Mouse (Mus musculus): ENCODE results near the gene Kcng1. TPM values are rescaled to one million over a fixed set of nuclear protein-coding genes. Genes with fewer than 3 reads are reported as not detected.

The Kcng1 gene
- total and polyA plus RNA-seq, 2 experiments from 2014 or later: 1.8 to 2.1 TPM

DNA sequence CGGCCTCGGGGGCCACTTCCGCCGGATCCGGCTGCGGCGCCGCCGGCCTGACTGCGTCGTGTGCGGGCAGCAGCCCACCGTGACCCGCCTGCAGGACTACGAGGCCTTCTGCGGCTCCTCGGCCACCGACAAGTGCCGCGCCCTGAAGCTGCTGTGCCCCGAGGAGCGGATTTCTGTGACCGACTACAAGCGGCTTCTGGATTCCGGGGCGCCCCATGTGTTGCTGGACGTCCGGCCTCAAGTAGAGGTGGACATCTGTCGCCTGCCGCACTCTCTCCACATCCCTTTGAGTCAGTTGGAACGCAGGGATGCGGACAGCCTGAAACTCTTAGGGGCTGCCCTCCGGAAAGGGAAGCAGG, 50.1 kb downstream of the Kcng1 start:
- peak overlapping the region; percentile 92 for H3K9ac ChIP-seq (replicated peaks; ENCODE audit: low read length, poor library complexity, severe bottlenecking)
- peak overlapping the region; percentile 98 for H3K4me2 ChIP-seq (ENCODE audit: low read depth, low read length, poor library complexity, severe bottlenecking)
- H3K4me3 ChIP-seq (ENCODE audit: low read depth, low read length): peak overlapping the region; percentile 99
- peaks cover 11% of the 10 kb centered on the region for H3K4me1 ChIP-seq (ENCODE audit: insufficient read depth, low read length)
- 0 out of 2 replicates have a peak, but pooled peaks cover 5% of the 10 kb centered on the region for H3K36me3 ChIP-seq (ENCODE audit: insufficient read depth, low read length)
- ATAC-seq (ENCODE audit: low FRiP score): no peak
- H3K9me3 ChIP-seq (ENCODE audit: low read length): no peaks in the 10 kb centered on the region
- no peak for TF ChIP-seq CTCF (IDR thresholded peaks at IDR 0.05)
- no peak for DNase-seq (ENCODE audit: low spot score)
- H3K27me3 ChIP-seq (ENCODE audit: insufficient read depth, low read length): no peaks in the 10 kb centered on the region
- peak overlapping the region; percentile 91 for H3K27ac ChIP-seq (ENCODE audit: low read depth, low read length)
- WGBS: 68% methylated on average over 33 of the region's 33 CpGs

DNA sequence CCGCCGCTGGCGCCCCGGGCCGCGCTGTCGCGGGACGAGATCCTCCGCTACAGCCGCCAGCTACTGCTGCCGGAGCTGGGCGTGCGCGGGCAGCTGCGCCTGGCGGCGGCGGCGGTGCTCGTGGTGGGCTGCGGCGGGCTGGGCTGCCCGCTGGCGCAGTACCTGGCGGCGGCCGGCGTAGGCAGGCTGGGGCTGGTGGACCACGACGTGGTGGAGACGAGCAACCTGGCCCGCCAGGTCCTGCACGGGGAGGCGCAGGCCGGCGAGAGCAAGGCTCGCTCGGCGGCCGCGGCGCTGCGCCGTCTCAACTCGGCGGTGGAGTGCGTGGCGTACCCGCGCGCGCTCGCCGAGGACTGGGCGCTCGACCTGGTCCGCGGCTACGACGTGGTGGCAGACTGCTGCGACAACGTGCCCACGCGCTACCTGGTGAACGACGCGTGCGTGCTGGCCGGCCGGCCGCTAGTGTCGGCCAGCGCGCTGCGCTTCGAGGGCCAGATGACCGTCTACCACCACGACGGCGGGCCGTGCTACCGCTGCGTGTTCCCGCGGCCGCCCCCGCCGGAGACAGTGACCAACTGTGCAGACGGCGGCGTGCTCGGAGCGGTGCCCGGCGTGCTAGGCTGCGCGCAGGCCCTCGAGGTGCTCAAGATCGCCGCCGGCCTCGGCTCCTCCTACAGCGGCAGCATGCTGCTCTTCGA, 50.6 kb downstream of the Kcng1 start:
- no peaks in the 10 kb centered on the region for H3K9me3 ChIP-seq (ENCODE audit: low read length)
- ATAC-seq (ENCODE audit: low FRiP score) (peak; percentile 74), DNase-seq (ENCODE audit: low spot score) (peak; percentile 19)
- peak overlapping the region; percentile 98 for H3K4me2 ChIP-seq (ENCODE audit: low read depth, low read length, poor library complexity, severe bottlenecking)
- peaks cover 8% of the 10 kb centered on the region; the same call in 1 of the 2 replicates for H3K36me3 ChIP-seq (ENCODE audit: insufficient read depth, low read length)
- TF ChIP-seq CTCF (IDR thresholded peaks at IDR 0.05): no peak
- no peaks in the 10 kb centered on the region for H3K27me3 ChIP-seq (ENCODE audit: insufficient read depth, low read length)
- peaks cover 11% of the 10 kb centered on the region for H3K4me1 ChIP-seq (ENCODE audit: insufficient read depth, low read length)
- H3K27ac ChIP-seq (ENCODE audit: low read depth, low read length): peak overlapping the region; percentile 91
- peak overlapping the region; percentile 99 for H3K4me3 ChIP-seq (ENCODE audit: low read depth, low read length)
- 5% methylated on average over 92 of the region's 105 CpGs for WGBS
- peak overlapping the region; percentile 92 for H3K9ac ChIP-seq (replicated peaks; ENCODE audit: low read length, poor library complexity, severe bottlenecking)

DNA sequence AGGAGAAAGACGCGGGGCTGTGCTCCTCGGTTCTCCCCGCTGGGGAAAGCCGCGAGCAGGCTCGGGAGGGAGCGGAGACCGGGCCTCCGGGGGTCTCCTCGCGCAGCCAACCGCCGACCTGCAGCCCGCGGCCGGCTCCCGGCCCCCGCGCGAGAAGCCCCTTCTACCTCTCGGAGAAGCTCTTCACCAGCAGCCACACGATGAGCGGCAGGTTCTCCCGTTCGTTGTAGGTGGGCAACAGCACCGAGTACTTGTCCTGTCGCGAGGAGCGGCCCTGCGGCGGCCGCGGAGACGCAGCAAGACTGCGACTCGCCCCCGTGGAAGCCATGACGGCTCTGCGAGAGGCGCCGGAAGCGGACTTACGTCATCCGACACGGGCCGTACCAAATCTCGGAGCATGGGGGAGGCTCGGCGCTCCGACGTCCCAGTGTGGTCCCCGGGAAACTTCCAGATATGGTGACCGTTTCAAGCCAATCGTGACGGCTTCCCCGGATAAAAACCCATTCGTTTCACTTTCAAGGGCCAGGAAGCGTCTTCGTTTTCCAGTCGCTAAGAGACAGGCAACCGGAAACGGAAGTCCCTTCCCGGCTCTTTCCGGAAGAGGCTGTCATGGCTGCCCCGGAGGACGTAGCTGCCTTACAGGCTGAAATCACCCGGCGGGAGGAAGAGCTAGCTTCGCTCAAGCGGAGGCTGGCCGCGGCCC, 51.4 kb downstream of the Kcng1 start, which contains the start of the genes Gm20716, Dpm1 and Mocs3:
TSS of gene Gm20716 (minus strand) at position 339 of the 703 bp plus-strand sequence.
TSS of gene Dpm1 (minus strand) at position 566 of the 703 bp plus-strand sequence.
TSS of gene Mocs3 (plus strand) at position 597 of the 703 bp plus-strand sequence.
- under 1% methylated on average over 71 of the region's 73 CpGs for WGBS
- ATAC-seq (ENCODE audit: low FRiP score): peak; percentile 88
- peaks cover 11% of the 10 kb centered on the region for H3K4me1 ChIP-seq (ENCODE audit: insufficient read depth, low read length)

DNA sequence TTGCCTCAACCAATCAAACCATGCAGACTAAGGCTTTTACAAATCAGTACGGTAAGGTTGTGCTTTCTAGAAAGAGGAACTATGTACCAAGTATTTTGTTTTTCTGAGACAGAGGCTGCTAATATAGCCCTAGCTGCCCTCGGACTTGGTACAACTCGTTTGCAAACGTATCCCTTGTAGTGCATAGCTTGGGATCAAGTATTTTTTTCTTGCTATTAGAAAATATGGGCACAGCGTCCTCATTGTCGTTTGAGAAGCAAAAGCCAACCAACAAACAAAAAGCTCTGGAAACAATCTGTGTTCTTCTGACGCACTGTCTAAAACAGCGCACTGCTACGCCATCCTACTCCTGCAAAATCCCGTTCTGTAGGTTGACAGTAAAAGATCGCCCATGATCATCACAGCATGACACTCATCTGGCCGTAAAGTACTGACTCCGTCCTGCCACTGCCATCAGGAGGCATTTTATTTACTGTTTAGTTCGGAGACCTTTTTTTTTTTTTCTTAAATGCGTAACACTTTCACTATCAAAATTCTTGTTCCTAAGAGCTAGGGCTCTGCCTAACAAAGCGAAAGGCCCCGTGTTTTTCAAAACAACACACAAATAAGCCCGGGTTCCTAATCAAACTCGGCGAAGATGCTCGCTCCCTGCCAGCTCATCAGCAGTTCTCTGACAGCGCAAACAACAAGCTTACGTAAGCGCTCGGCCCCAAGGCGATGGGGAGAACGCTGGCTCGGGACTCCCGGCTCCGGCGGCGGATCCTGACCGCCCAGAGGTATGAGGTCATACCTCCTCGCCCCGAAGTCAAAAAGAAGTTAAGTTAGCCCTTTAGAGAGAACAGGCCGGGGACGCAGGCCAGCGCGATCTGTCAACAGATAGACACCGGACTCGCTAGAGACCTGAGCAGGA, 52.2 kb downstream of the Kcng1 start:
- peak overlapping the region; percentile 91; the same call in 1 of the 2 replicates for H3K27ac ChIP-seq (ENCODE audit: low read depth, low read length)

More for the DNA sequence above, 51.4 kb downstream of the Kcng1 start, which contains the start of the genes Gm20716, Dpm1 and Mocs3:
- Histone ChIP-seq H3K9me3 (ENCODE audit: low read length) (no peaks in the 10 kb centered on the region), H3K4me2 (ENCODE audit: low read depth, low read length, poor library complexity, severe bottlenecking) (peak within 1 kb of the TSS; percentile 98), H3K36me3 (ENCODE audit: insufficient read depth, low read length) (peaks cover 14% of the 10 kb centered on the region; the same call in 1 of the 2 replicates), H3K4me3 (ENCODE audit: low read depth, low read length) (peak within 1 kb of the TSS; percentile 99), H3K9ac (replicated peaks; ENCODE audit: low read length, poor library complexity, severe bottlenecking) (peak within 1 kb of the TSS; percentile 92), H3K27me3 (ENCODE audit: insufficient read depth, low read length) (no peaks in the 10 kb centered on the region), H3K27ac (ENCODE audit: low read depth, low read length) (peak within 1 kb of the TSS; percentile 91)
- TF ChIP-seq CTCF (IDR thresholded peaks at IDR 0.05): no peak
- DNase-seq (ENCODE audit: low spot score): peak; percentile 93

DNA sequence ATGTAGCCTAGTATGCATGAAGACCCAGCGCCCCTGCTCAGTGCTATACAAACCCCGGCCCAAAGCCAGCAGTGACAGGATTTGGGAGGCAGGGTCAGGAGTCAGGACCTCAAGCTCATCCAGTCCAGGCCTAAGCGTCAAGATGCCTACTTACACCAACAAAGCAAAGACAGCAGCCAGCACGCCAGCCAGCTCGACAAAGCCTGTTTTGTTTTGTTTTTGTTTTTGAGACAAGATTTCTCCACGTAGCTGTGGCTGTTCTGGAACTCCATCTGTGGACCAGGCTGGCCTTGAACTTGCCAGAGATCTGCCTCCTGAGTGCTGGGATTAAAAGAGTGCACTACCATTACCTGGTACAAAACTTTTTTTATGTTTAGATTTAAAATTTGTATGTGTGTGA, 58.2 kb downstream of the Kcng1 start:
- ATAC-seq (ENCODE audit: low FRiP score) (no peak), DNase-seq (ENCODE audit: low spot score) (no peak)
- Histone ChIP-seq H3K27ac (ENCODE audit: low read depth, low read length) (no peak overlapping the region), H3K9me3 (ENCODE audit: low read length) (no peaks in the 10 kb centered on the region), H3K4me1 (ENCODE audit: insufficient read depth, low read length) (no peaks in the 10 kb centered on the region), H3K9ac (replicated peaks; ENCODE audit: low read length, poor library complexity, severe bottlenecking) (no peak overlapping the region), H3K4me2 (ENCODE audit: low read depth, low read length, poor library complexity, severe bottlenecking) (no peak overlapping the region), H3K4me3 (ENCODE audit: low read depth, low read length) (no peak overlapping the region), H3K36me3 (ENCODE audit: insufficient read depth, low read length) (peaks cover 49% of the 10 kb centered on the region), H3K27me3 (ENCODE audit: insufficient read depth, low read length) (no peaks in the 10 kb centered on the region)
- TF ChIP-seq CTCF (IDR thresholded peaks at IDR 0.05): no peak
- 87% methylated on average over 6 of the region's 6 CpGs for WGBS

More for the DNA sequence above, 52.2 kb downstream of the Kcng1 start:
- TF ChIP-seq CTCF (IDR thresholded peaks at IDR 0.05): no peak
- H3K27me3 ChIP-seq (ENCODE audit: insufficient read depth, low read length): no peaks in the 10 kb centered on the region
- peaks cover 20% of the 10 kb centered on the region; the same call in 1 of the 2 replicates for H3K36me3 ChIP-seq (ENCODE audit: insufficient read depth, low read length)
- DNase-seq (ENCODE audit: low spot score): no peak
- H3K9ac ChIP-seq (replicated peaks; ENCODE audit: low read length, poor library complexity, severe bottlenecking): peak overlapping the region; percentile 92
- H3K9me3 ChIP-seq (ENCODE audit: low read length): no peaks in the 10 kb centered on the region
- peak overlapping the region; percentile 99 for H3K4me3 ChIP-seq (ENCODE audit: low read depth, low read length)
- H3K4me1 ChIP-seq (ENCODE audit: insufficient read depth, low read length): peaks cover 11% of the 10 kb centered on the region
- 21% methylated on average over 41 of the region's 41 CpGs for WGBS
- peak overlapping the region; percentile 98 for H3K4me2 ChIP-seq (ENCODE audit: low read depth, low read length, poor library complexity, severe bottlenecking)
- no peak for ATAC-seq (ENCODE audit: low FRiP score)

All from midbrain, postnatal 0 days (tissue).